Mouse (Mus musculus) olfactory bulb, adult 2 months (tissue): Measurements from ENCODE around the gene Mpv17l.

ENCODE experiments used
- CTCF ChIP-seq: fragments of 200-500 bp; IDR thresholded peaks from 2 replicates; pipeline ENCODE4 v1.5.1; 2012; ENCODE audit warnings: low read depth, mild to moderate bottlenecking, low read length, moderate library complexity; ENCODE audit not compliant: insufficient read depth
- POLR2A ChIP-seq: fragments of 200-500 bp; IDR thresholded peaks from 2 replicates; pipeline ENCODE4 v1.6.1; 2012; ENCODE audit warnings: mild to moderate bottlenecking, low read depth, low read length, moderate library complexity; ENCODE audit not compliant: insufficient read depth

DNA sequence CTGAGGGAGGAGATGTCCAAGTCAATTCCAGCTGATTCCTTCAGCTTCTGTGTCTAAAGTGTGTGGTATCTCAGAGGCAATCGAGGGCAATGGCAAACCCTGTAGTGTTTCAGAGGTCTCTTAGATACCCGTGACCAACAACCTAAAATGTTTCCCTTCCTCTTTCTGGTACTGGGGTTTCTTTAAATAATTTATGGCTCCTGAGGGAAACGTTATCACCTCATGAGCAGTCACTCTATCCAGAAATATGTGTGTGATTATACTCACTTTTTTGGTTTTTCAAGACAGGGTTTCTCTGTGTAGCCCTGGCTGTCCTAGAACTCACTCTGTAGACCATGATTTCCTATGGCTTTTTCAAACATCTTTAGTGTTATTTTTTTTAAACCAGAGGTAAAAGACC is 4.3 kb downstream of the Mpv17l start:
- TF ChIP-seq POLR2A: no peak
- no peak for TF ChIP-seq CTCF
